Mouse (Mus musculus) mesoderm, embryonic 11.5 days (tissue): ENCODE data around the gene Pik3cg.

ENCODE experiments used
- DNase-seq: peaks from one replicate; pipeline ENCODE4 v3.0.0-alpha.2; 2012; ENCODE audit warnings: low read depth, low spot score

Pik3cg gene

DNA sequence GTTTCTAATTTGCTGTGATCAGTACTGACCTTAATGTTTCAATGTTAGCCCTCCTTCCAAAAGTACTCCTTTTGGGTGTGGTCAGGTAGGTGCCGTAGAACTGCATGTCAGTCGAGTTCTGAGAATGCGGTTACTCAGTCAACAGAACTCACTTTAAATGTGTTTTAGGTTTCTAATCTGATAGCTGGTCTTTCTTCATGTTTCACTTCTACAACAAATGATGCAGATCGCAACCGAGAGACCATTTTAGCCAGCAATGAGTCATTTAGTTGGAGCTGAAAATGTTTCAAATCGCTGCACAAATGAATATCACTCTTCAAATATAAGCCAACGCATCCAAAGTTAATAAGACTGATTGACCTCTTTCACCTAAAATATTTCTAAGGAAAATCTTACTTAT lies 6.5 kb downstream of the Pik3cg start:
- DNase-seq = no peak

DNA sequence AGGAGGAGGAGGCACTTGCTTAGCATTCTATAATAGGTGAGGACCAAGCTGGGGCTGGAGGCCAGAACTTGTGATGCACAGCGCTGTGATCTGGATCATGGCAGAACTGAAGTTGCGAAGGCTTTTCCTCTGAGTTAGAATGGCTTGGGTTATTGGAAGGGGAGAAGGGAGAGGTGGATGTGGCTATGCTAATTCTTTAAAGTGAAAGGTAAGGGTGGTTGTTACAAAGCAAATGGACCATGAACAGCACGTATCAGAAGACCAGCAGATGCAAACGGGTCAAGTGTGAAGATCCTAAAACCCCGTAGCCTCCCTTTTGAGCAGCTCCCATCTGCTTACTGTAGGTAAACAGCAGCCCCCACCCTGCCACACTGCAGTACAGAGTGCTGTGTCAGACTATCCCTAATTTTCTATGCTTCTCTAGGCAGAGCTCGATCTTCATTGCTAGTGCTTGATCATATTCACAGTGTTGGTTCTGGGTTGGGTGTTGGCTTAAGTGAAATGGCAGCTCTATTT lies 7.3 kb downstream of the Pik3cg start:
- no peak for DNase-seq

DNA sequence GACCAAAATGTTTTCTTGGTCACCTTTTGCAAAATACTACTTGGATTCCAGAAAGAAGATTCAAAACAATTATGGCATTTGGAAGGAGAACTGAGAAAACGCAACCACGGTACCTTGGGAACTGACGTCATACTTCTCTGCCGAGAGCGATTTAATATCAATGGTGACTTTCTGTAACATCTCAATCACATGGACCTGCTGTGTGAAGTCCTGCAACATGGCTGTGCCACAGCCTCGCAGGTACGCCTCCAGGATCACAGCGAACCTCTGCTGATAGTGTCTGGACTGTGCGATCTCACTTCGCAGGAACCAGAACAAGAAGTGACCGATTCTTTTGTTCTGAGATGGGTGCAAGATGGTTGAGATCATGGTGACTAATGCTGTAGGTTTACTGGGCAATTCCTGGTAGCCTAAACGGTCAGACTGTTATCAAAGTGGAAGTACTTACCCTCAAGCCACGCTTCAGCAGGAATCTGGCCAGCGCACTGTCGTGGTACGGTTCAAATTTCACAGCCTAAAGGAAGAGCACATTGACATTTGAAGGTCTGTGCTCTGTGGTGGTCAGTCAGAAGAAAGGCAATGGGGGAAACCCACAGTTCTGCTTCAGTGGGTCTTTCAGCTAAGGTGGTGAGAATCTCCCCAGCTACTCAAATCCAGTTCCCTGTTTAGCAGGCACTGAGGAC lies 7.9 kb downstream of the Pik3cg start:
- DNase-seq = no peak

DNA sequence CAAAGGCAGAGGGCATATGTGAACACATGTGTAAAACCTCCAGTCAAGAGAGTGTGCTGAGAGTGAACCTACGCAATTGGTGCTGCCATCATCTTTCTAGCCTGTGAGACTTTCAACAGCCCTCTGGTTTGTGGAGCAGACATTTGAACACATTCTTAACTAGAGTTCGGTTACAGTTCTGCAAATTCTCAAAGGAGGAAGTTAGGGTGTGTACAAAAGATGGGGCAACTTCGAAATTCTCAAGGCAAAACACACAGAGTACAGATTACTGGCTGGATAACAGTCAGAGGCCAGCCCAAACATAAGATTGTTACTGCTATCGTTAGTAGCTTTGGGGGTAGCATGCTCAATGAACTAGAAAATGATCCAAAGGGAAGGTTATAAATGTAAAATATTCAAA lies 9.0 kb downstream of the Pik3cg start:
- DNase-seq = no peak

GRCm38 (mm10) chr12:32198025-32198424 lies 10.4 kb downstream of the Pik3cg start:
- no peak for DNase-seq

DNA sequence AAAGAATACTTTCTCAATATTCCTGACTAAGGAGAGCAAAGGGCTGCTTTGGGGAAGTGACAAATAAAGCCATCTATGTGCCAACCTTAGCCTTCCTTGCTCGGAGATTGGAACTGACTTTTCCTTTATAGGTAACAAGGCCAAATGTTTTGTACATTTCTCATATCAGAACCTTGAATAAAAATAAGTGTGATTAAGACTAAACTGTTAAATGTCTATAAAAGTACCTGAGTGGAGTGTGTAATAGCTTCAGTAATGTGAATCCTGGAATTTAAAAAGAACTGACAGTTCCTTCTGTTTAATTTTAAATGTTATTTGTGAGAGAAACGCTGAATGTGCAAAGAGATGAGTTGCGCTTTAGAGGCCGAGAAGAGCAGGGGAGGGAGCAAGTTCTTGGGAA lies 13.5 kb downstream of the Pik3cg start:
- no peak for DNase-seq

DNA sequence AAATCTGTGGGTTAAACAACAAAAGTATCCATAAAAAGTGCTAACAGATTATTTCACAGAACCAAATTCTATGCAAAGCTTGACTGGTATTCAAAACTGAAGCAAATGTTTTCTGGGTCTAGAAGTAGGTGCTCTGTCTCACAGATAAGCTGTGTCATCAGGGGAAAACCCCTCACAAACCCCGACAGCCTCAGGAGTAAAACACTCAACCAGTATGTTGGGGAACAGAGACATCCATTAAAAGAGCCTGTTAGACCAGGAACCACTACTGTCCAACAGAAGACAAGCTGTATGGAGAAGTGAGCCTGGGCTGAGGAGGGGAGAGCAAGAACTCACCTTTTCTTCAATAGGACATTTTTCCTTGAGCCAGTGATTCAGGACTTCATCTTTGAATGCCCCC lies 14.1 kb downstream of the Pik3cg start:
- DNase-seq = no peak

- no peak for DNase-seq
These were observed 17.5 kb downstream of the Pik3cg start for GRCm38 (mm10) chr12:32190927-32191326.

DNA sequence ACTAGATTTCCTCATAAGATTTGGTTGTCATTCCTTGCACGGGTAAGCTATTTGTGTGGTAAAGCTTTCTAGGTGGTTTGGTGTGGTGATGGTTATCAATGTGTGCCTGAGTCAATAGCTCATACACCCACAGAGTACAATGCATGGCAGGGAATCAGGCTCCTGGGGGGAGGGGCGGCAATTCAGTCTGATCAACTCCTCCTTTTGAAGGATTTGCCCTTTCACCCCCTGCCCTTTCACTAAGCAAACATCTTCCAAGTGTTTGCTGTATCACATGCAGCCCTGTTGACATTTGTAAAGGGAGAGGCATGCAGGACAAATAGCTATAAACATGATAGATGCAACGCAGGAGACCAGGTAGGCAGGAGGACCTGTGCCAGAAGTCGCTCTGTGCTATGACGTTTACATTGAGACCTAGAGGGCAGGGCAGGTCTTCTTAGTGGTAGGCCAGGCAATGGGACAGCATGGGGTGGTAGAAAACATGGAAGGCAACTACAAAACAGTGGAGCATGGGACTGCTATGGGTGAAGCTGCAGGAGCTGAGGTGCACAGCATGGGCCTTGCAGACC lies 20.7 kb downstream of the Pik3cg start:
- no peak for DNase-seq

DNA sequence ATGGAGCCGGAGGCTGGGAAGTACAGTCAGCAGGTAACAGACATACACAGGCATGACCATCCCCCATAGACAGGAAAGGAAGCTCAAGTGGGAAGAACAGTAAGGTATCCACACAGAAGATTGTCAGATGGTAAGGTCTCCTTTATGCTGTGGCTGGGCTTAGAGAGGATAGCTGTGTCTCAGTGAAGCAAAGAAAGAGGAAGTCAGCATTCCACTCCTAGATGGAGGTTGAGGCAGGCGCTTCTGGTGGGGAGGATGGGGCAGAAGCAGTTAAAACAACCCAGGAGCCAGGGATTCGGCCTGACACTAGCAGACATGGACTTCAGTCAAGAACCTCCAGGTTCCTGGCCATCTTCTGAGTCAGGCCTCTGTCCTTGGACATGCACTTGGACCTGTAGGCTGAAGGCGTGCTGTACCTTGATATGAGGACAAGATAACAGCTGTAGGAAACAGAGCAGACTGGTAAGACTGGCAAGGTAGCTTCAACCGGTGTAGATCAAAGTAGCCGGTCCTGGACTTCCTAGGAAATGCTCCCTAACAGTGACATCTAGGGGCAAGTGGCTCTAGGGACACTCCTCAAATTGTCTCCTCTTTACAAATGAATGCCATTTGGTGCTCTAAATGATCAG lies 21.7 kb downstream of the Pik3cg start:
- DNase-seq = no peak

DNA sequence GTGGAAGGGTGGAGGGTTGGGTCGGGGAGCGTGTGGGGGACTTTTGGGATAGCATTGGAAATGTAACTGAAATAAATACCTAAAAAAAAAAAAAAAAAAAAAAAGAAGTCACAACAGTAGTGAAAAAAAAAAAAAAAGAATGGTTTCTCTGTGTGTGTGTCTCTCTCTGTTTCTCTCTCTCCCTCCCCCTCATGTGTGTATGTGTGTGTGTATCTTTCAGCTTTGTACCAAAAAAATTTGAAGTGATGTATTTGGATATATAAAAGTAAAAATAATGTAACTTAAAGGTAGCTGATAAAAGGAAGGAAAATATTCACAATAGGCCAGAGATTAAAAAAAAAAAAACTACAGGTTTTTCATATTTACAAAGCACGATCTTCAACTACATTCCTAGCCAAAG lies 23.6 kb downstream of the Pik3cg start:
- DNase-seq = no peak

- DNase-seq = no peak
These were observed 24.9 kb downstream of the Pik3cg start for GRCm38 (mm10) chr12:32183584-32183983.

GRCm38 (mm10) chr12:32182632-32183419 lies 25.6 kb downstream of the Pik3cg start:
- DNase-seq = no peak

GRCm38 (mm10) chr12:32181885-32182284 lies 26.6 kb downstream of the Pik3cg start:
- DNase-seq = no peak

DNA sequence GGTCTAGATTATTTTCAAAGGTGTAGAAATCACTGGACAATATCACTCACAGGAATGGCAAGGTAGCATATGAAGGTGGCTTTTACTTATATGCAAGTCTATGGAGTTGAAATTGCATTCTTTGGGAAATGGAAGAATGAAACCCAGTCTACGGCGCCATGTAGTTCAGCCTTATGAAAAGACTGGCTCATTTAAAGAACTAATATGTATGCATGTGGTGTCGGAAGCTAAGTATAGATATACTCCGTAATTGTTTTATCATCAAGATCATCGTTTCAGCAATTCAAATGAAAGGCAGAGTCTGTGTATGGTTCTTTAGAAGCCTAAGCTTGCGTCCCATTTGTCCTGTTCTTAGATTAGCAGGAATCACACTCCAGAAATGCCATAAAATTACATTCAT lies 34.0 kb downstream of the Pik3cg start:
- no peak for DNase-seq

DNA sequence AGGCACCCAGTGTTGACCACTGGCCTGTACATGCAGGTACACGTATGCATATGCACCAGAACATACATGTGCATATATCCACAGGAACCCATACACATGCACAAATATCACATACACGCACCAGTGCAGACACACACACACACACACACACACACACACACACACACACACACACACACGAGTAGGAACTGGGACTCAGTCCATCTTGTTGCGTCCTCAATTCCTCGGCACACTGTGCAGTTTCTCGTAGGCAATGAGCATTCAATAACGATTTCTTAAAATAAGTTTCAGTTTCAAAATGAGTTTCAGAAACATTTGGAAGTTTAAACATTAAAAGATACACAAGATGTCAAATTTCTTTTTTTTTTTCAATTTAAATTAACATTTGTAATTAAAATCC lies 35.6 kb downstream of the Pik3cg start:
- no peak for DNase-seq

- no peak for DNase-seq
These were observed 39.3 kb downstream of the Pik3cg start for GRCm38 (mm10) chr12:32169164-32169563.

GRCm38 (mm10) chr12:32168751-32169150 lies 39.7 kb downstream of the Pik3cg start:
- DNase-seq = no peak

- no peak for DNase-seq
These were observed 44.8 kb downstream of the Pik3cg start for GRCm38 (mm10) chr12:32163706-32164105.

GRCm38 (mm10) chr12:32158757-32159156 lies 49.7 kb downstream of the Pik3cg start:
- DNase-seq = no peak

- DNase-seq = no peak
These were observed 61.9 kb downstream of the Pik3cg start for GRCm38 (mm10) chr12:32146606-32147005.

- DNase-seq = no peak
These were observed 62.8 kb downstream of the Pik3cg start for GRCm38 (mm10) chr12:32145651-32146050.
